Mouse (Mus musculus) hindbrain, embryonic 16.5 days (tissue): Measurements from ENCODE around the gene Gpr19. TPM values are rescaled to one million over a fixed set of nuclear protein-coding genes. Genes with fewer than 3 reads are reported as not detected.

Experiments
- ATAC-seq: fragments of 200-750 bp; cut with Nextera tagmentation; 2 replicates; pipeline ENCODE4 v1.8.0; 2017; ENCODE audit warnings: moderate TSS enrichment, moderate library complexity
- H3K27ac ChIP-seq: fragments of 300-500 bp; sonication (generic); 2 replicates; pipeline ENCODE4 v1.5.1; 2014; ENCODE audit warnings: low read depth, mild to moderate bottlenecking, control low read depth, low read length, moderate library complexity
- H3K27me3 ChIP-seq: fragments of 300-500 bp; sonication (generic); replicated peaks from 2 replicates; pipeline ENCODE4 v1.6.1; 2014; ENCODE audit warnings: low read length; ENCODE audit not compliant: control insufficient read depth, insufficient read depth
- H3K36me3 ChIP-seq: fragments of 300-500 bp; sonication (generic); 2 replicates; pipeline ENCODE4 v1.6.1; 2014; ENCODE audit warnings: mild to moderate bottlenecking, low read length, moderate library complexity, mixed read lengths; ENCODE audit not compliant: control insufficient read depth, insufficient read depth
- H3K4me1 ChIP-seq: fragments of 300-500 bp; sonication (generic); 2 replicates; pipeline ENCODE4 v1.6.1; 2014; ENCODE audit warnings: low read depth, low read length; ENCODE audit not compliant: control insufficient read depth, insufficient read depth
- H3K4me2 ChIP-seq: fragments of 300-500 bp; sonication (generic); 2 replicates; pipeline ENCODE4 v1.6.1; 2014; ENCODE audit warnings: mild to moderate bottlenecking, low read length, control low read depth, moderate library complexity
- H3K4me3 ChIP-seq: fragments of 300-500 bp; sonication (generic); 2 replicates; pipeline ENCODE4 v1.5.1; 2014; ENCODE audit warnings: mild to moderate bottlenecking, low read length, control low read depth, moderate library complexity
- H3K9ac ChIP-seq: fragments of 300-500 bp; sonication (generic); 2 replicates; pipeline ENCODE4 v1.6.1; 2014; ENCODE audit warnings: low read depth, mild to moderate bottlenecking, control low read depth, low read length, moderate library complexity
- H3K9me3 ChIP-seq: fragments of 300-500 bp; sonication (generic); 2 replicates; pipeline ENCODE4 v1.6.1; 2014; ENCODE audit warnings: mild to moderate bottlenecking, low read length, moderate library complexity; ENCODE audit not compliant: control insufficient read depth
- WGBS: fragments of 180-500 bp; shearing (Covaris S2); extraction: QIAGEN DNeasy Blood & Tissue Kit; methylation state at CpG from one replicate; pipeline ENCODE4 v1.1.7; 2014; 5-methylcytosine and 5-hydroxymethylcytosine counted together
- polyA plus RNA-seq: library from polyadenylated mRNA; unstranded; fragments of >200 nt; fragmentation: Nextera tagmentation; extraction: Ambion mirVana; gene quantifications from 2 replicates; pipeline ENCODE4 v1.2.1, GENCODE M21; 2015

Gpr19 gene
- polyA plus RNA-seq, 1 experiment from 2014 or later: 41.3 TPM

GRCm38 (mm10) chr6:134854782-134855181 is 43.6 kb downstream of the Gpr19 start:
- H3K4me2 ChIP-seq: no peak overlapping the region
- 68% methylated on average over 5 of the region's 5 CpGs for WGBS
- no peak overlapping the region for H3K4me3 ChIP-seq
- no peaks in the 10 kb centered on the region for H3K4me1 ChIP-seq
- no peaks in the 10 kb centered on the region for H3K27me3 ChIP-seq
- 0 out of 2 replicates have a peak, but pooled peaks have one; percentile 22 for ATAC-seq
- H3K9me3 ChIP-seq: no peaks in the 10 kb centered on the region
- no peak overlapping the region for H3K27ac ChIP-seq
- H3K9ac ChIP-seq: no peak overlapping the region
- H3K36me3 ChIP-seq: peaks cover 9% of the 10 kb centered on the region

- no peaks in the 10 kb centered on the region for H3K27me3 ChIP-seq
- H3K4me3 ChIP-seq: no peak overlapping the region
- peaks cover 4% of the 10 kb centered on the region for H3K36me3 ChIP-seq
- H3K4me2 ChIP-seq: no peak overlapping the region
- no peak overlapping the region for H3K9ac ChIP-seq
- H3K4me1 ChIP-seq: no peaks in the 10 kb centered on the region
- no peaks in the 10 kb centered on the region for H3K9me3 ChIP-seq
- 87% methylated on average over 3 of the region's 3 CpGs for WGBS
- no peak for ATAC-seq
- H3K27ac ChIP-seq: no peak overlapping the region
These were observed 48.4 kb downstream of the Gpr19 start for GRCm38 (mm10) chr6:134849985-134850384.

GRCm38 (mm10) chr6:134849461-134849860 is 48.9 kb downstream of the Gpr19 start:
- H3K9ac ChIP-seq: no peak overlapping the region
- no peak overlapping the region for H3K27ac ChIP-seq
- no peaks in the 10 kb centered on the region for H3K9me3 ChIP-seq
- peaks cover 4% of the 10 kb centered on the region for H3K36me3 ChIP-seq
- H3K27me3 ChIP-seq: no peaks in the 10 kb centered on the region
- H3K4me3 ChIP-seq: no peak overlapping the region
- WGBS: 88% methylated on average over 2 of the region's 2 CpGs
- no peak for ATAC-seq
- H3K4me2 ChIP-seq: no peak overlapping the region
- no peaks in the 10 kb centered on the region for H3K4me1 ChIP-seq

- Histone ChIP-seq H3K4me2 (no peak overlapping the region), H3K4me1 (no peaks in the 10 kb centered on the region), H3K27me3 (no peaks in the 10 kb centered on the region), H3K36me3 (peaks cover 4% of the 10 kb centered on the region), H3K27ac (no peak overlapping the region), H3K9me3 (no peaks in the 10 kb centered on the region), H3K9ac (no peak overlapping the region), H3K4me3 (no peak overlapping the region)
- no peak; the same call in 1 of the 2 replicates for ATAC-seq
- WGBS: 83% methylated on average over 5 of the region's 5 CpGs
These were observed 50.0 kb downstream of the Gpr19 start for GRCm38 (mm10) chr6:134848197-134848890.

GRCm38 (mm10) chr6:134847550-134847949 is 50.8 kb downstream of the Gpr19 start:
- Histone ChIP-seq H3K9ac (no peak overlapping the region), H3K27me3 (no peaks in the 10 kb centered on the region), H3K4me3 (no peak overlapping the region), H3K36me3 (peaks cover 4% of the 10 kb centered on the region), H3K4me1 (no peaks in the 10 kb centered on the region), H3K4me2 (no peak overlapping the region), H3K9me3 (no peaks in the 10 kb centered on the region), H3K27ac (no peak overlapping the region)
- 92% methylated on average over 4 of the region's 4 CpGs for WGBS
- no peak for ATAC-seq

GRCm38 (mm10) chr6:134846308-134846707 is 52.1 kb downstream of the Gpr19 start:
- H3K4me1 ChIP-seq: no peaks in the 10 kb centered on the region
- no peak overlapping the region for H3K4me2 ChIP-seq
- no peaks in the 10 kb centered on the region for H3K9me3 ChIP-seq
- H3K27ac ChIP-seq: no peak overlapping the region
- ATAC-seq: peak; percentile 34; the same call in 1 of the 2 replicates
- no peak overlapping the region for H3K4me3 ChIP-seq
- WGBS: 87% methylated on average over 6 of the region's 6 CpGs
- no peak overlapping the region for H3K9ac ChIP-seq
- H3K36me3 ChIP-seq: peaks cover 4% of the 10 kb centered on the region
- no peaks in the 10 kb centered on the region for H3K27me3 ChIP-seq

GRCm38 (mm10) chr6:134845726-134846125 is 52.7 kb downstream of the Gpr19 start:
- no peak overlapping the region for H3K4me2 ChIP-seq
- peaks cover 4% of the 10 kb centered on the region for H3K36me3 ChIP-seq
- H3K27ac ChIP-seq: no peak overlapping the region
- no peaks in the 10 kb centered on the region for H3K4me1 ChIP-seq
- no peaks in the 10 kb centered on the region for H3K27me3 ChIP-seq
- no peak overlapping the region for H3K4me3 ChIP-seq
- H3K9me3 ChIP-seq: no peaks in the 10 kb centered on the region
- no peak for ATAC-seq
- 82% methylated on average over 4 of the region's 4 CpGs for WGBS
- H3K9ac ChIP-seq: no peak overlapping the region

GRCm38 (mm10) chr6:134840346-134840745 is 58.0 kb downstream of the Gpr19 start:
- WGBS: 82% methylated on average over 2 of the region's 2 CpGs

GRCm38 (mm10) chr6:134838111-134838510 is 60.3 kb downstream of the Gpr19 start:
- no peak for ATAC-seq
- no peaks in the 10 kb centered on the region for H3K9me3 ChIP-seq
- H3K4me2 ChIP-seq: no peak overlapping the region
- 92% methylated on average over 4 of the region's 4 CpGs for WGBS
- H3K9ac ChIP-seq: no peak overlapping the region
- no peak overlapping the region for H3K4me3 ChIP-seq
- no peaks in the 10 kb centered on the region for H3K4me1 ChIP-seq
- 0 out of 2 replicates have a peak, but pooled peaks cover 3% of the 10 kb centered on the region for H3K36me3 ChIP-seq
- H3K27ac ChIP-seq: no peak overlapping the region
- H3K27me3 ChIP-seq: no peaks in the 10 kb centered on the region

More at GRCm38 (mm10) chr6:134840346-134840745, 58.0 kb downstream of the Gpr19 start:
- Histone ChIP-seq H3K27ac (no peak overlapping the region), H3K4me3 (no peak overlapping the region), H3K4me2 (no peak overlapping the region), H3K9ac (no peak overlapping the region), H3K27me3 (no peaks in the 10 kb centered on the region), H3K9me3 (no peaks in the 10 kb centered on the region), H3K4me1 (no peaks in the 10 kb centered on the region), H3K36me3 (0 out of 2 replicates have a peak, but pooled peaks cover 3% of the 10 kb centered on the region)
- ATAC-seq: no peak
